Mouse (Mus musculus): ENCODE measurements at regions not wholly inside any gene's neighbourhood (a gene's known extent, or its start where the extent isn't known, plus 50 kb on each side); places are given as distances from the start of the nearest gene placed in this dataset.

GRCm38 (mm10) chr1:78021014-78021413 is 175.9 kb downstream of the Pax3 start:
- TF ChIP-seq MAX (IDR thresholded peaks at IDR 0.05; ENCODE audit: low read depth), result no peak
- TF ChIP-seq POLR2A (IDR thresholded peaks at IDR 0.05; ENCODE audit: insufficient read length, low read depth), result no peak
- TF ChIP-seq REST (IDR thresholded peaks at IDR 0.05; ENCODE audit: insufficient read depth, insufficient read length), result no peak
- no peak for TF ChIP-seq POLR2AphosphoS2 (IDR thresholded peaks at IDR 0.05; ENCODE audit: insufficient read length, low read depth)
- TF ChIP-seq CEBPB (IDR thresholded peaks at IDR 0.05; ENCODE audit: insufficient read depth, poor library complexity, severe bottlenecking), result no peak
- no peak for TF ChIP-seq USF1 (IDR thresholded peaks at IDR 0.05; ENCODE audit: low read depth)
- TF ChIP-seq E2F4 (IDR thresholded peaks at IDR 0.05; ENCODE audit: insufficient read depth), result no peak
- TF ChIP-seq MYOD1 (IDR thresholded peaks at IDR 0.05; ENCODE audit: control insufficient read depth in 1 of 3, insufficient read length in 2 of 3, low read depth in 2 of 3), result no peak
- no peak for TF ChIP-seq TCF12 (IDR thresholded peaks at IDR 0.05; ENCODE audit: insufficient read depth, poor library complexity, severe bottlenecking)
- no peak for TF ChIP-seq MYOG (IDR thresholded peaks at IDR 0.05; ENCODE audit: control insufficient read depth in 1 of 3, insufficient read depth in 1 of 3, insufficient read length in 2 of 3, low read depth in 2 of 3)
- TF ChIP-seq TCF3 (IDR thresholded peaks at IDR 0.05; ENCODE audit: insufficient read length, low read depth), result no peak

All from myocyte (in vitro differentiated cells).